Mouse (Mus musculus) T-cell, adult 66 days (primary cell): ENCODE data around the gene Gm14325. TPM values are rescaled to one million over a fixed set of nuclear protein-coding genes. Genes with fewer than 3 reads are reported as not detected.

ENCODE experiments used
- total RNA-seq, 2 experiments: library from RNA; stranded (reverse); gene quantifications; 3 replicates in 1 of 2; 4 replicates in 1 of 2; pipeline ENCODE4 v1.2.4; 2023

Gm14325 gene
- 10 to 100 TPM; 14.3 TPM for total RNA-seq

DNA sequence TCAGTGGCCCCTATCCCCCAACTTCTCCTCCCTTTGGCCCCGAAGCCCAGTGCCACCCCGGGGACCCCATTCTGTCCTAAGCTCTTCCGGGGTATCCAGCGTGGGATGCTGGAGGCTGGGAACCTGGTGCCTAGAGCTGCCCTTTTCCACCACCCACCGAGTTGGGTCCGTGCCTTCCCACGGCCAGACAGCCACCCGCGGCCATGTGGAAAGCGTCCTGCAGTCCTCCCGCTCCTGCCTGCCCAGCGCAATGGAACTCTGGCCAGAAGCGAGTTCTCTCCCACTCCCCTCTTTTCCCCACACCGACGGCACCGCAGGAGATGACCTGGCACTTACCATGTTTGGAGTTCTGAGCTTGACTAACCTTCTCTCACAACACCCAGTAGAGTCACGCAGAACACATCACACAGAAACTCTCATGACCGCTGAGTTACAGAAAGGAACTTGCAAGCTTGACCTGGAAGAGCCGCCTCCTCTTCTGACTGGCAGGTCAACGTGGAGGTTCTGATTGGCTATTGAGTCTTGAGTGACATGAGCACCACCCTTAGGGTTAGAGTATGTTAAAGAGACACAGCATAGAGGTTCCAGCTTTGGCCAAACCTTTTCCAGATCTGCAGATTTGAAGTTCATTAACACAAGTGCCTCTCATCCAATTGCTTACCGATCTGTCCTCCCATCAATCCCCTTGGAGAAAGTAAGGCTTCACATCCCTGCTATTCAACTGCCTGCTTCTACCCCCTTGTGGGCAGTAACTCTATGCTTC lies at the start of gene Gm14325:
Gm14325 (minus strand) TSS at position 436 of the 763 bp plus-strand sequence.

Other genes starting within 250 kb of the Gm14325 start
- gene Gm14322, start 81.0 kb downstream of the Gm14325 start, total RNA-seq: 1 to 10 TPM; 3.5 to 3.8 TPM
- 1 to 10 TPM in 1 of 2 experiments, under 1 TPM in 1; 0.99 to 1.4 TPM for gene Gm14327, start 56.8 kb upstream of the Gm14325 start, total RNA-seq
- gene Zfp972, start 85.3 kb upstream of the Gm14325 start, total RNA-seq: not detected
- 10 to 100 TPM in 1 of 2 experiments, 1 to 10 TPM in 1; 9.8 to 10.3 TPM for gene Gm14326, start 117.0 kb upstream of the Gm14325 start, total RNA-seq
- 10 to 100 TPM; 14.6 to 15.8 TPM for gene Zfp971, start 182.9 kb upstream of the Gm14325 start, total RNA-seq
- 10 to 100 TPM; 13.8 to 17.2 TPM for gene Zfp931, start 238.1 kb upstream of the Gm14325 start, total RNA-seq